Mouse (Mus musculus) heart, adult 2 months (tissue): ENCODE results near the gene Defb3.

Experiments used
- CTCF ChIP-seq: fragments of 200-600 bp; IDR thresholded peaks from 2 replicates; pipeline ENCODE4 v1.8.1; 2022; ENCODE audit warnings: antibody characterized with exemption, mild to moderate bottlenecking, moderate library complexity
- EP300 ChIP-seq: fragments of 200-500 bp; IDR thresholded peaks from 2 replicates; pipeline ENCODE4 v1.6.1; 2011; ENCODE audit warnings: low read depth, low read length, control low read depth; ENCODE audit not compliant: insufficient read depth
- POLR2A ChIP-seq: fragments of 200-500 bp; IDR thresholded peaks from 2 replicates; pipeline ENCODE4 v1.6.1; 2011; ENCODE audit warnings: mild to moderate bottlenecking, low read depth, low read length, control low read depth; ENCODE audit not compliant: insufficient read depth

GRCm38 (mm10) chr8:19247280-19247679, 45.9 kb upstream of the Defb3 start, which contains the start of gene Defb5:
- TF ChIP-seq EP300: no peak
- TF ChIP-seq CTCF: no peak
- no peak for TF ChIP-seq POLR2A
